ENCODE assay signal across 8 mouse cellular contexts in genomic region chr13:22026058-22027031, GRCm38 (mm10). TPM values are rescaled to one million over a fixed set of nuclear protein-coding genes. Genes with fewer than 3 reads are reported as not detected.
DNase-seq lines count a peak whose midpoint lies in the region; ATAC-seq lines count a peak whose summit lies in the region.

No protein-coding gene starts in this region.

- peak overlapping the region; percentile 44; the same call in 1 of the 2 replicates for H3K27ac ChIP-seq in embryonic facial prominence, embryonic 15.5 days (replicated peaks)
- peak overlapping the region; percentile 16; the same call in 1 of the 2 replicates for H3K27ac ChIP-seq in limb, embryonic 13.5 days
- H3K27ac ChIP-seq in midbrain, embryonic 14.5 days (replicated peaks; ENCODE audit: low read depth, low read length): 0 out of 2 replicates have a peak overlapping the region, but pooled peaks have one; percentile 14

- H3K4me1 ChIP-seq in embryonic facial prominence, embryonic 15.5 days: peaks cover 7% of the 10 kb centered on the region; the same call in 1 of the 2 replicates
- 0 out of 2 replicates have a peak, but pooled peaks cover 5% of the 10 kb centered on the region for H3K4me1 ChIP-seq in limb, embryonic 13.5 days
- no peaks in the 10 kb centered on the region for H3K4me1 ChIP-seq in midbrain, embryonic 14.5 days (ENCODE audit: control insufficient read depth, insufficient read depth, low read length)

- peak overlapping the region; percentile 61 for H3K4me2 ChIP-seq in embryonic facial prominence, embryonic 15.5 days (replicated peaks)
- H3K4me2 ChIP-seq in limb, embryonic 13.5 days (replicated peaks): peak overlapping the region; percentile 65
- peak overlapping the region; percentile 55 for H3K4me2 ChIP-seq in midbrain, embryonic 14.5 days (ENCODE audit: low read length)

- peak overlapping the region; percentile 31 for H3K9ac ChIP-seq in embryonic facial prominence, embryonic 15.5 days
- H3K9ac ChIP-seq in limb, embryonic 13.5 days: peak overlapping the region; percentile 63
- peak overlapping the region; percentile 29; the same call in 1 of the 2 replicates for H3K9ac ChIP-seq in midbrain, embryonic 14.5 days (replicated peaks; ENCODE audit: low read length)

- peak overlapping the region; percentile 53 for H3K4me3 ChIP-seq in embryonic facial prominence, embryonic 15.5 days (replicated peaks)
- peak overlapping the region; percentile 50 for H3K4me3 ChIP-seq in limb, embryonic 13.5 days
- peak overlapping the region; percentile 37 for H3K4me3 ChIP-seq in midbrain, embryonic 14.5 days (replicated peaks; ENCODE audit: low read depth, low read length)

- no peaks in the 10 kb centered on the region for H3K27me3 ChIP-seq in embryonic facial prominence, embryonic 15.5 days
- peaks cover 5% of the 10 kb centered on the region; the same call in 1 of the 2 replicates for H3K27me3 ChIP-seq in limb, embryonic 13.5 days
- H3K27me3 ChIP-seq in midbrain, embryonic 14.5 days (ENCODE audit: control insufficient read depth, insufficient read depth, low read length): peaks cover 8% of the 10 kb centered on the region; the same call in 1 of the 2 replicates

- no peaks in the 10 kb centered on the region for H3K36me3 ChIP-seq in embryonic facial prominence, embryonic 15.5 days
- H3K36me3 ChIP-seq in limb, embryonic 13.5 days: no peaks in the 10 kb centered on the region
- H3K36me3 ChIP-seq in midbrain, embryonic 14.5 days (ENCODE audit: control insufficient read depth, insufficient read depth, low read length): no peaks in the 10 kb centered on the region

- 1% methylated on average over 35 of the region's 35 CpGs for WGBS in embryonic facial prominence, embryonic 15.5 days
- 1% methylated on average over 35 of the region's 35 CpGs for WGBS in limb, embryonic 13.5 days
- WGBS in midbrain, embryonic 14.5 days: 2% methylated on average over 35 of the region's 35 CpGs

- DNase-seq in 3T3-L1 (ENCODE audit: low read depth, low spot score): peak; percentile 92
- peak; percentile 85 for DNase-seq in adrenal gland, postnatal 25 days
- peak; percentile 57 to 86 for DNase-seq in heart, adult 9 months (ENCODE audit: low spot score in 2 of 2)
- peak; percentile 80 for DNase-seq in kidney, adult 9 months
- DNase-seq in midbrain, embryonic 14.5 days: peak; percentile 95
- peak; percentile 74 to 88 for DNase-seq in spleen, postnatal 14 days (ENCODE audit: low spot score in 2 of 2)

- H3K9me3 ChIP-seq in embryonic facial prominence, embryonic 15.5 days (replicated peaks): no peaks in the 10 kb centered on the region
- H3K9me3 ChIP-seq in limb, embryonic 13.5 days: no peaks in the 10 kb centered on the region
- H3K9me3 ChIP-seq in midbrain, embryonic 14.5 days (ENCODE audit: control insufficient read depth, low read length): no peaks in the 10 kb centered on the region

- no peak for ATAC-seq in embryonic facial prominence, embryonic 15.5 days (ENCODE audit: insufficient number of reproducible peaks, low FRiP score, low TSS enrichment, low read depth)
- ATAC-seq in limb, embryonic 13.5 days (ENCODE audit: low FRiP score, low read depth): peak; percentile 68; the same call in 1 of the 2 replicates
- ATAC-seq in midbrain, embryonic 14.5 days (ENCODE audit: low FRiP score, low TSS enrichment): 0 out of 2 replicates have a peak, but pooled peaks have one; percentile 65

RNA-seq across cellular contexts. Expression of gene Hist1h2ah, which starts 9.0 kb away (rescaled TPM):
- 30.0 and 61.8 TPM in 2 replicates for total RNA-seq in adrenal gland, postnatal 25 days (2021)
- polyA plus RNA-seq in embryonic facial prominence, embryonic 15.5 days (2015; fragmentation: Nextera tagmentation; extraction: Ambion mirVana): 2.8 and 17.2 TPM in 2 replicates
- polyA plus RNA-seq in limb, embryonic 13.5 days (2015; fragmentation: Nextera tagmentation; extraction: Ambion mirVana): 8.8 and 11.8 TPM in 2 replicates
- not detected in 2 replicates for polyA plus RNA-seq in midbrain, embryonic 14.5 days (2014; fragmentation: Nextera tagmentation; extraction: Ambion mirVana)

RNA-seq across cellular contexts. Expression of gene Hist1h2bk, which starts 9.3 kb away (rescaled TPM):
- 121 and 135 TPM in 2 replicates for total RNA-seq in adrenal gland, postnatal 25 days (2021)
- polyA plus RNA-seq in embryonic facial prominence, embryonic 15.5 days (2015; fragmentation: Nextera tagmentation; extraction: Ambion mirVana): 3.1 and 4.0 TPM in 2 replicates
- polyA plus RNA-seq in limb, embryonic 13.5 days (2015; fragmentation: Nextera tagmentation; extraction: Ambion mirVana): 14.4 and 16.2 TPM in 2 replicates
- 0.86 and 1.1 TPM in 2 replicates for polyA plus RNA-seq in midbrain, embryonic 14.5 days (2014; fragmentation: Nextera tagmentation; extraction: Ambion mirVana)

RNA-seq across cellular contexts. Expression of gene Hist1h4i, which starts 14.8 kb away (rescaled TPM):
- total RNA-seq in adrenal gland, postnatal 25 days (2021): 82.8 and 97.8 TPM in 2 replicates
- polyA plus RNA-seq in embryonic facial prominence, embryonic 15.5 days (2015; fragmentation: Nextera tagmentation; extraction: Ambion mirVana): 17.5 and 20.6 TPM in 2 replicates
- 25.3 and 27.8 TPM in 2 replicates for polyA plus RNA-seq in limb, embryonic 13.5 days (2015; fragmentation: Nextera tagmentation; extraction: Ambion mirVana)
- polyA plus RNA-seq in midbrain, embryonic 14.5 days (2014; fragmentation: Nextera tagmentation; extraction: Ambion mirVana): 6.6 and 6.8 TPM in 2 replicates

RNA-seq across cellular contexts. Expression of gene Hist1h2ag, which starts 16.4 kb away (rescaled TPM):
- 50.6 and 64.7 TPM in 2 replicates for total RNA-seq in adrenal gland, postnatal 25 days (2021)
- polyA plus RNA-seq in embryonic facial prominence, embryonic 15.5 days (2015; fragmentation: Nextera tagmentation; extraction: Ambion mirVana): 33.6 and 33.8 TPM in 2 replicates
- polyA plus RNA-seq in limb, embryonic 13.5 days (2015; fragmentation: Nextera tagmentation; extraction: Ambion mirVana): 75.9 and 76.5 TPM in 2 replicates
- 9.4 and 11.7 TPM in 2 replicates for polyA plus RNA-seq in midbrain, embryonic 14.5 days (2014; fragmentation: Nextera tagmentation; extraction: Ambion mirVana)

RNA-seq across cellular contexts. Expression of gene Hist1h2bj, which starts 16.7 kb away (rescaled TPM):
- 57.9 and 61.1 TPM in 2 replicates for total RNA-seq in adrenal gland, postnatal 25 days (2021)
- 5.7 and 6.9 TPM in 2 replicates for polyA plus RNA-seq in embryonic facial prominence, embryonic 15.5 days (2015; fragmentation: Nextera tagmentation; extraction: Ambion mirVana)
- polyA plus RNA-seq in limb, embryonic 13.5 days (2015; fragmentation: Nextera tagmentation; extraction: Ambion mirVana): 17.9 TPM in 2 replicates
- polyA plus RNA-seq in midbrain, embryonic 14.5 days (2014; fragmentation: Nextera tagmentation; extraction: Ambion mirVana): 4.1 and 7.9 TPM in 2 replicates
